Mouse (Mus musculus): Measurements from ENCODE around the gene Acat2.
"Not testable (repeated sequence)": the region's sequence is repeated elsewhere in the genome, so short reads cannot be mapped to it uniquely, and the experiment has no call there.

Acat2 gene

GRCm38 (mm10) chr17:12960331-12960873 lies at the start of gene Acat2:
Gene Acat2 (minus strand): TSS chr17:12960747.
- peak; percentile 95 for DNase-seq

GRCm38 (mm10) chr17:13009887-13010286 lies 49.3 kb upstream of the Acat2 start:
- DNase-seq, result peak; percentile 58

GRCm38 (mm10) chr17:13008528-13008927 lies 48.0 kb upstream of the Acat2 start:
- peak; percentile 17 for DNase-seq

- DNase-seq, result peak; percentile 99
Observed at GRCm38 (mm10) chr17:13007730-13008425, 47.3 kb upstream of the Acat2 start.

DNA sequence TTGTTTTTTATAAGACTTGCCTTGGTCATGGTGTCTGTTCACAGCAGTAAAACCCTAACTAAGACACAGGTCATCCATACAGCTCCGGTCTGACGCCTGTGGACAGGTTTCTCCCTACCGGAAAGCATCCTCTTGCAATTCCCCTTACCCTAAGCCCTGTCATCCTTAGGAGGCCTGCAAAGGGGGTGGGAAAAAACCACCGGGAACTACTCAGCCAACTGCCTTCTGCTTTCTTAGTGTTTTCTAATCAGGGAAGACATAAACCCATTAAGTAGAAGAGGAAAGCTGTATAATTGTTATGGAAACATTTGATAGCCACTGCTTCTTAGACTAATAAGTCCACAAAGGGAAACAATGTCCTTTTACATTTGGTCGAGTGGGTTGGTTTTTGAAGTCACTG lies 46.4 kb upstream of the Acat2 start:
- DNase-seq, result peak; percentile 8

GRCm38 (mm10) chr17:13006546-13006945 lies 46.0 kb upstream of the Acat2 start, which contains the start of gene Sod2:
Gene Sod2 (plus strand): TSS chr17:13006846.
- not testable (repeated sequence) for DNase-seq

DNA sequence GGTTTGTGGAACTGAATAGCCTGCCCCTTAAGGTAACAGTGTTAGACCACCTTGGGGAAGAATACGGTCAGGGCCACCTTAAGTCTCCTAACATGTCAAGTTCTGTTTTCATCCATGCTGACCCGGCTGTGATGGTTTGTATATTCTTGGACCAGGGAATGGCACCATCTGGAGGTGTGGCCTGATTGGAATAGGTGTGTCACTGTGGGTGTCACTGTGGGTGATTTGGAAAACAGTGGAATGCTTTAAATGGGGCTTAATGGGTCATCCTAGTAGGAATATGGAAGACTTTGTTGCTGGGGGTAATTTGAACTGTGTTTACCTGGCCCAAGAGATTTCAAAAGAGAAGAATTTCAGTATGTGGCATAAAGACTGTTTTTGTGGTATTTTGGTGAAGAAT lies 43.9 kb upstream of the Acat2 start:
- DNase-seq, result not testable (repeated sequence)

DNA sequence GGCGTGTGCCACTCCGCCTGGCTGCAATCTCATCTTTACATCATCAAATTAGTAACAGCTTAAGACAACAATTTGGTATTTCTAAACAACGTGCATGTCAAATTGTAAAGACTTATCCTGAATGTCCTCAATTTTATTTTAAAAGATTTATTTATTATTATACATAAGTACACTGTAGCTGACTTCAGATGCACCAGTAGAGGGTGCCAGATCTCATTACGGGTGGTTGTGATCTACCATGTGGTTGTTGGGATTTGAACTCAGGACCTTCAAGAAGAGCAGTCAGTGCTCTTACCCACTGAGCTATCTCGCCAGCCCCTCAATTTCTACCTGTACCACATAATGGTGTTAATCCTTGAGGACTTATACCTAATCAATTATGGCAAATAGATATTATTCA lies 41.7 kb upstream of the Acat2 start:
- not testable (repeated sequence) for DNase-seq

GRCm38 (mm10) chr17:12999069-12999468 lies 38.5 kb upstream of the Acat2 start:
- no peak for DNase-seq

GRCm38 (mm10) chr17:12997890-12998289 lies 37.3 kb upstream of the Acat2 start:
- DNase-seq, result no peak

DNA sequence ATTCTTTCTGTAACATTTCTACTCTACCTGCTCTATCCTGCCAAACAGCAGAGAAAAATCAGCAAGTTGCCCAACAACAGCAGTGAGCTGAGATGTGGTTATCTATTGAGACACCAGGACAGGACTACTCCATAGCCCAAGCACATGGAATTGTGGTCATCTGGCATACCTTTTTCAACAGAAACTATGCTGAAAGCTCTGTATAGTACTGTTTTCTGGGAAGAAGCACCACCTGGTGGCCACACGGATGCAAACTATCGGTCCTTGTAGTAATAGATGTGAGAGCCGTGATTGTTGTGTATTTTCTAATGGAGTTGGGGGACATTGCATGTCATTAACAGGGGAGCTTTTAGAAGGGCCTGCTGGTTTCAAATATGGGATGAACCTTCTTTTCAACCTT lies 35.8 kb upstream of the Acat2 start:
- peak; percentile 58 for DNase-seq

- no peak for DNase-seq
Observed at GRCm38 (mm10) chr17:12994069-12994468, 33.5 kb upstream of the Acat2 start, which contains the start of gene Wtap. Gene Wtap (minus strand): TSS chr17:12994169.

GRCm38 (mm10) chr17:12992470-12992991 lies 32.0 kb upstream of the Acat2 start:
- peak; percentile 98 for DNase-seq

DNA sequence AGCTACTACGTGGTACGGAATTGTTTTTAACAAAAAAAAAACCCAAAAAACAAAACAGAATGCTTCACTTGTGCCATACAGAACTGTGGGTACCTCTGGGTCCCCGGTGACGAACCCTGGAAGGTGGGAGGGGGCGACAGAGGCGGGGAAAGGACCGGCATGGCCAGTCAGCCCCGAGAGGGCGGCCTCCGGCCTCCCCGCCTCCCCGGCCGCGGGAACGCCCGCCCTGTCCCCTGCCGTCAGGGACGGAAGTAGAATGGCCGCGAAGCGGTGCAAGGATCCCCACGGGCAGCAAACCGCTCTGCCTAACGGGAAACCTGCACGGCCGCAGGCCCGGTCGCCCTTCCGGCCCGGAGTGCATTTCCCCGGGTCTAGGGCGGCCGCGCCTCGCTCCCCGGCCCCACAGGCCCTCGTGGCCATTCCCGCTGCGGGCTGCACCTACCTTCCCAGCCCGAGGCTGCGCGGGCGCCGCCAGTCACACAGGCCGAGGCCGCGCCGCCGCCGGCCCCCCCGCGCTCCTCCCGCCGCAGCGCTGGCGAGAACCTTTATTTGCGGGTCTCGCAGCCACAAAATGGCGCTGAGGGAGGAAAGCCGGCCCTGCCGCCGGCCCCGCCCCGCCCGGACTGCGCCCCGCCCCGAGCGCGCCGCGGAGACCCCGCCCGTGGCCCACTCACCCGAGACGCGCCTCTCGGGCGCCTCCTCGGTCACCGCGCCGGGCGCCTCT lies 31.2 kb upstream of the Acat2 start:
- peak; percentile 91 for DNase-seq

DNA sequence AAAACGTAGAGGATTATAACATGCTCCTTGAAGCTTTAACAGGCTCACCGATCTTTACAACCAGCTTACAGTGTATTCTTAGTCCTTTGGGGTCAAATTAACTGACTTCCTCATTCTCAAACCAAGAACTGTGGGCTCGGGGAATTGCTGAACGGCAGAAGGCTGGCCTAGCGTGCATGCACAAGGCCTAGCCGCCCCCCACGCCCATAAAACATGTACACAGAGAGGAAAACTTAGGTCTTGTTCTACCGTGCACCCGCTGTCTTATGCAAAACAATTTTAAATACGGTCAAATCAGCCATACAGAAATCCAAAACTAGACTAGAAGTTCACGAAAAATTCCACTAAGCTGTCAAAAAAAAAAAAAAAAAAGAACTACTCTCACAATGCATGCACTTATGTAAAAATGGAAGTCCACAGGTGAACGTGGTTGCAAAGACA lies 30.7 kb upstream of the Acat2 start:
- peak; percentile 29 for DNase-seq

- no peak for DNase-seq
Observed at GRCm38 (mm10) chr17:12990567-12991145, 30.1 kb upstream of the Acat2 start.

GRCm38 (mm10) chr17:12988096-12988495 lies 27.5 kb upstream of the Acat2 start:
- not testable (repeated sequence) for DNase-seq

DNA sequence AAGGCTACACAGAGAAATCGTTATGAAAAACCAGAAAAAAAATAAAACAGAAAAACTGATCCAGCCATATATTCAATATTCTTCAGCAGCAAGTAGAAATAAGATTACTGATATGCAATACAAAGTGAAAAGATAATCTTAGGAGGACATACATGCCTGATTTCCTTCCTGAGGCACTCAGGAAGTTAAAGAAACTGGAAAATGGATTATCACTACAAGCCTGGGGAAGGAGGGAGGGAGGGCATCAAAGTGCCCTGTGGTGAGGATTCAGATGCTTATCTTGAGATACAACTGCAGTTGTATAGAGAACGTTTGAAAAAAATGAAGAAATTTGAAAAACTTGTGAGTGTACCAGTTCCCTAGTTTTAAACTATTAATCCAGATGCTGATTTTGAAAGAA lies 23.4 kb upstream of the Acat2 start:
- no peak for DNase-seq

GRCm38 (mm10) chr17:12978546-12978945 lies 18.0 kb upstream of the Acat2 start:
- no peak for DNase-seq

DNA sequence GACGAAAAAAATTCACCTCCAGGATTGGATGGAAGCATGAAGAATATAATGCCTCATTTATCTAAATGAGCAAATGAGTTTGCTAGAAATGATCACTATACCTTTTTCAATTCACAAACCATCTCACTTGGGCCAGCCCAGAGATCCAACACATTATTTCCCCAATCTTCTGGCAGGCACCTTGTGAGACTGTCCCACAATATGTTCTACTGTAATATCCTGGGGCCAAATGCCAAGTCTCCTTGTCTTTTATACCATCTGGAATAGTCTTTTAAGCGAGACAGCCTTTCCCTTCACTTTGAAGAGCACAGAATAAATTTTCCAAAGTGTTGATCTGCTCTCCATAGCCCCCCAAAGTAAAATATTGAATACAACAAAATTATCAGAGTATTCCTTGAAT lies 13.3 kb upstream of the Acat2 start:
- no peak for DNase-seq

- DNase-seq, result no peak
Observed at GRCm38 (mm10) chr17:12967173-12967572, 6.6 kb upstream of the Acat2 start.

- no peak for DNase-seq
Observed at GRCm38 (mm10) chr17:12963476-12963875, 2.9 kb upstream of the Acat2 start.

DNA sequence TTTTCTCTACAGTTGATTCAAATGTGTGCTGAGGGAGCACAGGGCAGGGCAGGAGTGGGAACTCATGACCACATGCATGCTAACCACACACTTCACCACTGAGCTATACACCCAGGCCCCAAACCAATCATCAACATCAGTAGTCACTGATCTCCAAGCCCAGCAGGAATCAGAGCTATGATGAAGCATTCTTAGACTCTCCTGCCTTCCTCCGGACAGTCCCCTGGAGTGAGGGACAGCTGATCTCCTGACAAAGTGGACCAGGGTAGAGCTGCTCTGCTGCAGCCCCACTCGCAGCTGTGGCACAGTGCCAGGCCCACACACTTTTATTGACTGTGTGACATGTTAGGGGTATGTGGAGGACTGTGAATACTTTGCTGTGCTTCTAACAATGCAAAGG lies 1.2 kb downstream of the Acat2 start:
- DNase-seq, result not testable (repeated sequence)
